Mouse (Mus musculus): ENCODE measurements around the gene Mgat4d. TPM values are rescaled to one million over a fixed set of nuclear protein-coding genes. Genes with fewer than 3 reads are reported as not detected.
"Not testable (repeated sequence)": the region's sequence is repeated elsewhere in the genome, so short reads cannot be mapped to it uniquely, and the experiment has no call there.

The Mgat4d gene
- polyA plus RNA-seq, 1 experiment: not detected

GRCm38 (mm10) chr8:83423032-83423825, 75.0 kb downstream of the Mgat4d start:
- H3K27me3 ChIP-seq (ENCODE audit: control insufficient read depth, insufficient read depth, low read length): no peaks in the 10 kb centered on the region
- no peak for DNase-seq (ENCODE audit: low read depth in 1 of 2, low spot score in 2 of 2)
- no peak overlapping the region for H3K4me3 ChIP-seq (ENCODE audit: extremely low read depth, insufficient read depth, insufficient read length)
- WGBS: 79% methylated on average over 13 of the region's 13 CpGs
- H3K27ac ChIP-seq (ENCODE audit: insufficient read depth, low read length): no peak overlapping the region; the same call in 1 of the 2 replicates
- no peaks in the 10 kb centered on the region for H3K36me3 ChIP-seq (ENCODE audit: control insufficient read depth, insufficient read depth, low read length)
- H3K4me1 ChIP-seq (ENCODE audit: control insufficient read depth, insufficient read depth, insufficient read length): no peaks in the 10 kb centered on the region
- TF ChIP-seq POLR2A (IDR thresholded peaks at IDR 0.05; ENCODE audit: low read depth, low read length) (no peak), CTCF (IDR thresholded peaks at IDR 0.05; ENCODE audit: extremely low read depth, insufficient read depth, insufficient read length, insufficient replicate concordance) (no peak)

DNA sequence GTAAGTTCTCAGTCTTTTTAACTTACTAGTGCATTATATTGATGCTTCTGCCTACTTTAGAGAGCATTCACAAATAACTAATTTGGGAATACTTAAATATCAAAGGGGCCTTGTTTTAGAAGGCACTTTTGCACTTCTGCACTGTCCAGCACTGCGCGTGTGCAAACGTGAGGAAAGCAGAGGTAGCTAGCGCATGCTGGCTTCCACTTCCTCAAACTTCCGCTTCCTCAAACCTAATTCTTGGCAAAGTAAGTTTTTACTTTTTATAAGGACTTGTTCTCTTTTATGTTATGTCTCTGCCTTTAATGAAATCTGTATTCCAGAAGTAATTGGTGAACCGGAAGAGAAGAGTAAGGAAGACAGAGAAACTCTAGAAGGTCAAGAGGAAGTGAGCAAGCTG, 76.9 kb downstream of the Mgat4d start:
- no peak overlapping the region for H3K27ac ChIP-seq (ENCODE audit: insufficient read depth, low read length)
- H3K4me1 ChIP-seq (ENCODE audit: control insufficient read depth, insufficient read depth, insufficient read length): no peaks in the 10 kb centered on the region
- 77% methylated on average over 6 of the region's 6 CpGs for WGBS

DNA sequence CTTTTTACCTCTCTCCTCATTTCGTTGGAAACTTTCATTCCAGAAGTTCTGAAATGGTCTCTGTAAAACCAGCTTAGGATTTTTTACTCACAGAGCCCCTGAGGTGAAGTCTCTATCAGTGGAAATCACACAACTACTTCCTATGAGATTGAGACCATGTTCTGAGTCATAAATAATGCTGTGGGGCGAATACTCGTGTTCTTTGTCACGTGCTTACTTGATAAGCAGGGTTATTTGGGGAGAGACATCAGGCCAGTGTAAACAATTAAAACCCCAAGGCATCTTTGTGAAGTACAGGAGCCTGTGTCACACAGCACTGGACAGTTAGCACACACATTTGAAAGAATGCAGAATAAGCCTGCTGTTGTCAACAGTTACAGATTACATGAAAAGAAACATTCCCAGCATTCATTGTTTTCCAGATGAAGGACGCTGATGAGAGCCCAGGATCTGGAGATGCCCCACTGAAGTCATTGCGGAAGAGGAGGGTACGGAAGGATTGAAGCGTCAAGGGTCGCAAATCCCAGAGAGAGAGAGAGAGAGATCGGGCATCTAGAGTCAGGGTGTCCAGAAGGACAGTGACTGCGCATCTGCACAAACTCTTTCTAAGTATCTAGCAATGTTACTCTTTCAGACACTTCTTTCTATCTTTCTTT, 78.0 kb downstream of the Mgat4d start:
- Histone ChIP-seq H3K27ac (ENCODE audit: insufficient read depth, low read length) (no peak overlapping the region), H3K36me3 (ENCODE audit: control insufficient read depth, insufficient read depth, low read length) (no peaks in the 10 kb centered on the region), H3K27me3 (ENCODE audit: control insufficient read depth, insufficient read depth, low read length) (no peaks in the 10 kb centered on the region), H3K4me3 (ENCODE audit: extremely low read depth, insufficient read depth, insufficient read length) (no peak overlapping the region), H3K4me1 (ENCODE audit: control insufficient read depth, insufficient read depth, insufficient read length) (no peaks in the 10 kb centered on the region)
- WGBS: 78% methylated on average over 11 of the region's 11 CpGs
- no peak for DNase-seq (ENCODE audit: low read depth in 1 of 2, low spot score in 2 of 2)
- TF ChIP-seq POLR2A (IDR thresholded peaks at IDR 0.05; ENCODE audit: low read depth, low read length): no peak
- TF ChIP-seq CTCF (IDR thresholded peaks at IDR 0.05; ENCODE audit: extremely low read depth, insufficient read depth, insufficient read length, insufficient replicate concordance): no peak

More for the DNA sequence above, 76.9 kb downstream of the Mgat4d start:
- no peak overlapping the region for H3K4me3 ChIP-seq (ENCODE audit: extremely low read depth, insufficient read depth, insufficient read length)
- H3K27me3 ChIP-seq (ENCODE audit: control insufficient read depth, insufficient read depth, low read length): no peaks in the 10 kb centered on the region
- DNase-seq (ENCODE audit: low read depth in 1 of 2, low spot score in 2 of 2): no peak
- TF ChIP-seq POLR2A (IDR thresholded peaks at IDR 0.05; ENCODE audit: low read depth, low read length) (no peak), CTCF (IDR thresholded peaks at IDR 0.05; ENCODE audit: extremely low read depth, insufficient read depth, insufficient read length, insufficient replicate concordance) (no peak)
- H3K36me3 ChIP-seq (ENCODE audit: control insufficient read depth, insufficient read depth, low read length): no peaks in the 10 kb centered on the region

DNA sequence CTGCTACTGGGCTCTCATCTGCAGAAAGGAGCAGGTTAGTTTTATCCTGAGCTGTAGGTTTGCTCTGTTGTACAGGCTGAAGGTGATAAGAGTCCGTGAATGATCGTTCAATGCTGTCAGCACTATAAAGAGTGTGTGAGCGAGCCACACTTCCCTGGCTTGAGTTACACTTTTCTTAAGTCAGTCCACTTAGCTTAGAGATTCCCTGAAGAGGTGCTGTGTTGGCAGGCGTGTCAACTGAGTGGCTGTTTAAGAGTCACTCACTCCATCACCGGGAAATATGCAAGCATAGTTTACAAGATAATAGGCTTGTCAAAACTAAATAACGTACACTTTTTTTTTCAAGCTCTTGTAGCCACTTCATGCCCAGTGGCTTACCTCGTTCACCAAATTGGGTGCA, 78.7 kb downstream of the Mgat4d start:
- TF ChIP-seq POLR2A (IDR thresholded peaks at IDR 0.05; ENCODE audit: low read depth, low read length): no peak
- Histone ChIP-seq H3K36me3 (ENCODE audit: control insufficient read depth, insufficient read depth, low read length) (no peaks in the 10 kb centered on the region), H3K4me1 (ENCODE audit: control insufficient read depth, insufficient read depth, insufficient read length) (no peaks in the 10 kb centered on the region), H3K27me3 (ENCODE audit: control insufficient read depth, insufficient read depth, low read length) (no peaks in the 10 kb centered on the region), H3K27ac (ENCODE audit: insufficient read depth, low read length) (no peak overlapping the region), H3K4me3 (ENCODE audit: extremely low read depth, insufficient read depth, insufficient read length) (no peak overlapping the region)
- 81% methylated on average over 7 of the region's 7 CpGs for WGBS
- DNase-seq (ENCODE audit: low read depth in 1 of 2, low spot score in 2 of 2): no peak

DNA sequence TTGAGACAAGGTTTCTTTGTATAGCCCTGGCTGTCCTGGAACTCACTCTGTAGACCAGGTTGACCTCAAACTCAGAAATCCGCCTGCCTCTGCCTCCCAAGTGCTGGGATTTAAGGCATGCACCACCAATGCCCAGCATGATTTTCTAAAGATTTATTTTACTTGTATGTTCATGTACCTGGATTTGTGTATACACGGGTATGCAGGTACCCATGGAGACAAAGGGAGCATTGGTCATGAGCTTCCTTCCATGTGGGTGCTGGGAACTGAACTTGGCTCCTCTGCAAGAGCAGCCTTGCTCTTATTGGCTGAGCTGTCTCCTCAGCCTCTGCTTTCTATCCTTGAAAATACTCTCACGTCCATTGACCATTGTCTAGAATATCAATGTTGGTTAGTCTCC, 80.3 kb downstream of the Mgat4d start:
- not testable (repeated sequence) for DNase-seq (ENCODE audit: low read depth in 1 of 2, low spot score in 2 of 2); H3K4me1 ChIP-seq (ENCODE audit: control insufficient read depth, insufficient read depth, insufficient read length); H3K4me3 ChIP-seq (ENCODE audit: extremely low read depth, insufficient read depth, insufficient read length); H3K27ac ChIP-seq (ENCODE audit: insufficient read depth, low read length); H3K36me3 ChIP-seq (ENCODE audit: control insufficient read depth, insufficient read depth, low read length); H3K27me3 ChIP-seq (ENCODE audit: control insufficient read depth, insufficient read depth, low read length)
- WGBS: 82% methylated on average over 3 of the region's 3 CpGs

GRCm38 (mm10) chr8:83429071-83429524, 80.8 kb downstream of the Mgat4d start:
- Histone ChIP-seq H3K36me3 (ENCODE audit: control insufficient read depth, insufficient read depth, low read length) (peaks cover 2% of the 10 kb centered on the region), H3K4me1 (ENCODE audit: control insufficient read depth, insufficient read depth, insufficient read length) (no peaks in the 10 kb centered on the region), H3K4me3 (ENCODE audit: extremely low read depth, insufficient read depth, insufficient read length) (no peak overlapping the region), H3K27me3 (ENCODE audit: control insufficient read depth, insufficient read depth, low read length) (no peaks in the 10 kb centered on the region), H3K27ac (ENCODE audit: insufficient read depth, low read length) (no peak overlapping the region)
- 24% methylated on average over 4 of the region's 4 CpGs for WGBS
- DNase-seq (ENCODE audit: low read depth in 1 of 2, low spot score in 2 of 2): no peak
- TF ChIP-seq POLR2A (IDR thresholded peaks at IDR 0.05; ENCODE audit: low read depth, low read length) (no peak), CTCF (IDR thresholded peaks at IDR 0.05; ENCODE audit: extremely low read depth, insufficient read depth, insufficient read length, insufficient replicate concordance) (no peak)

Other genes with a start within 250 kb of the Mgat4d start
- gene Tbc1d9, start 183.1 kb upstream of the Mgat4d start, polyA plus RNA-seq (2012; rRNA removed): 18.5 and 23.6 TPM in 2 replicates
- 1.8 and 2.9 TPM in 2 replicates for gene Gm10645, start 182.3 kb upstream of the Mgat4d start, polyA plus RNA-seq (2012; rRNA removed)
- 0.15 TPM in 1 of 2 replicates, not detected in the other for gene Ucp1, start 58.1 kb upstream of the Mgat4d start, polyA plus RNA-seq (2012; rRNA removed)
- 1.1 and 1.3 TPM in 2 replicates for gene Elmod2, start 16.0 kb upstream of the Mgat4d start, polyA plus RNA-seq (2012; rRNA removed)
- gene Clgn, start 41.4 kb downstream of the Mgat4d start, polyA plus RNA-seq (2012; rRNA removed): 0.01 TPM in 1 of 2 replicates, not detected in the other
- gene Scoc, start 109.9 kb downstream of the Mgat4d start, polyA plus RNA-seq (2012; rRNA removed): 1.9 and 2.0 TPM in 2 replicates
- gene Olfr370, start 187.3 kb downstream of the Mgat4d start, polyA plus RNA-seq (2012; rRNA removed): not detected in 2 replicates
- 169 and 246 TPM in 2 replicates for gene Ndufb7, start 218.2 kb downstream of the Mgat4d start, polyA plus RNA-seq (2012; rRNA removed)

Measured in spleen, adult 2 months (tissue).